Mouse (Mus musculus) heart, embryonic 16.5 days (tissue): ENCODE data around the gene Adipor1. TPM values are rescaled to one million over a fixed set of nuclear protein-coding genes. Genes with fewer than 3 reads are reported as not detected.

Experiments
- ATAC-seq: fragments of 200-750 bp; cut with Nextera tagmentation; replicated peaks from 2 replicates; pipeline ENCODE4 v1.8.0; 2017; ENCODE audit warnings: moderate number of reproducible peaks; ENCODE audit not compliant: insufficient read depth, low FRiP score; ENCODE audit errors: extremely low read depth
- H3K27ac ChIP-seq: fragments of 300-500 bp; sonication (generic); 2 replicates; pipeline ENCODE4 v1.5.1; 2014; ENCODE audit warnings: mild to moderate bottlenecking, low read length, control low read depth, moderate library complexity
- H3K27me3 ChIP-seq: fragments of 300-500 bp; sonication (generic); 2 replicates; pipeline ENCODE4 v1.6.1; 2014; ENCODE audit warnings: low read length, mixed read lengths; ENCODE audit not compliant: control insufficient read depth, insufficient read depth
- H3K36me3 ChIP-seq: fragments of 300-500 bp; sonication (generic); 2 replicates; pipeline ENCODE4 v1.6.1; 2014; ENCODE audit not compliant: control insufficient read depth, insufficient read depth
- H3K4me1 ChIP-seq: fragments of 300-500 bp; sonication (generic); 2 replicates; pipeline ENCODE4 v1.6.1; 2014; ENCODE audit warnings: low read length, mixed read lengths; ENCODE audit not compliant: control insufficient read depth, insufficient read depth
- H3K4me2 ChIP-seq: fragments of 300-500 bp; sonication (generic); 2 replicates; pipeline ENCODE4 v1.6.1; 2014; ENCODE audit warnings: low read depth, mild to moderate bottlenecking, control low read depth, low read length
- H3K4me3 ChIP-seq: fragments of 300-500 bp; sonication (generic); 2 replicates; pipeline ENCODE4 v1.5.1; 2014; ENCODE audit warnings: mild to moderate bottlenecking, control low read depth, low read length
- H3K9ac ChIP-seq: fragments of 300-500 bp; sonication (generic); 2 replicates; pipeline ENCODE4 v1.6.1; 2014; ENCODE audit warnings: low read length, control low read depth
- H3K9me3 ChIP-seq: fragments of 300-500 bp; sonication (generic); replicated peaks from 2 replicates; pipeline ENCODE4 v1.6.1; 2016; ENCODE audit warnings: low read length; ENCODE audit not compliant: control insufficient read depth
- WGBS: fragments of 180-500 bp; shearing (Covaris S2); extraction: QIAGEN DNeasy Blood & Tissue Kit; methylation state at CpG from one replicate; pipeline ENCODE4 v1.1.7; 2014; 5-methylcytosine and 5-hydroxymethylcytosine counted together
- polyA plus RNA-seq: library from polyadenylated mRNA; unstranded; fragments of >200 nt; fragmentation: Nextera tagmentation; extraction: Ambion mirVana; gene quantifications from 2 replicates; pipeline ENCODE4 v1.2.1, GENCODE M21; 2015

Adipor1 gene
- polyA plus RNA-seq, 1 experiment from 2014 or later: 148 TPM

GRCm38 (mm10) chr1:134454904-134455824 is 40.0 kb downstream of the Adipor1 start, which contains the start of gene Klhl12:
Gene Klhl12, plus strand, starts transcription at chr1:134455531.
- Histone ChIP-seq H3K9me3 (no peaks in the 10 kb centered on the region), H3K4me2 (peak within 1 kb of the TSS; percentile 81), H3K36me3 (peaks cover 7% of the 10 kb centered on the region; the same call in 1 of the 2 replicates), H3K4me1 (peaks cover 9% of the 10 kb centered on the region), H3K4me3 (peak within 1 kb of the TSS; percentile 86), H3K27ac (peak within 1 kb of the TSS; percentile 61), H3K27me3 (no peaks in the 10 kb centered on the region), H3K9ac (peak within 1 kb of the TSS; percentile 92)
- WGBS: under 1% methylated on average over 59 of the region's 61 CpGs
- ATAC-seq: peak; percentile 95

GRCm38 (mm10) chr1:134456060-134456459 is 40.9 kb downstream of the Adipor1 start:
- H3K9ac ChIP-seq: peak overlapping the region; percentile 92
- H3K4me1 ChIP-seq: peaks cover 9% of the 10 kb centered on the region
- no peak for ATAC-seq
- H3K27ac ChIP-seq: no peak overlapping the region
- 18% methylated on average over 5 of the region's 5 CpGs for WGBS
- no peaks in the 10 kb centered on the region for H3K9me3 ChIP-seq
- H3K27me3 ChIP-seq: no peaks in the 10 kb centered on the region
- peak overlapping the region; percentile 81 for H3K4me2 ChIP-seq
- H3K36me3 ChIP-seq: peaks cover 12% of the 10 kb centered on the region
- H3K4me3 ChIP-seq: peak overlapping the region; percentile 86

GRCm38 (mm10) chr1:134458139-134458727 is 43.1 kb downstream of the Adipor1 start:
- Histone ChIP-seq H3K27me3 (no peaks in the 10 kb centered on the region), H3K9me3 (no peaks in the 10 kb centered on the region), H3K4me3 (no peak overlapping the region), H3K9ac (no peak overlapping the region), H3K27ac (no peak overlapping the region), H3K36me3 (peaks cover 22% of the 10 kb centered on the region), H3K4me2 (no peak overlapping the region), H3K4me1 (peaks cover 9% of the 10 kb centered on the region)
- 88% methylated on average over 7 of the region's 7 CpGs for WGBS
- ATAC-seq: no peak

GRCm38 (mm10) chr1:134460294-134461284 is 45.4 kb downstream of the Adipor1 start:
- 89% methylated on average over 1 of the region's 1 CpGs for WGBS
- peaks cover 31% of the 10 kb centered on the region for H3K36me3 ChIP-seq
- no peaks in the 10 kb centered on the region for H3K9me3 ChIP-seq
- no peak overlapping the region for H3K27ac ChIP-seq
- peaks cover 5% of the 10 kb centered on the region for H3K4me1 ChIP-seq
- no peaks in the 10 kb centered on the region for H3K27me3 ChIP-seq
- H3K9ac ChIP-seq: no peak overlapping the region
- ATAC-seq: no peak
- no peak overlapping the region for H3K4me3 ChIP-seq
- no peak overlapping the region for H3K4me2 ChIP-seq

Other genes starting within 250 kb of the Adipor1 start
- 1.1 and 1.2 TPM in 2 replicates for gene Chil1, start 233.2 kb upstream of the Adipor1 start, polyA plus RNA-seq
- 0.64 and 0.96 TPM in 2 replicates for gene Mybph, start 221.9 kb upstream of the Adipor1 start, polyA plus RNA-seq
- gene Adora1, start 179.9 kb upstream of the Adipor1 start, polyA plus RNA-seq: 26.7 and 30.0 TPM in 2 replicates
- 2.0 and 3.3 TPM in 2 replicates for gene Myog, start 125.4 kb upstream of the Adipor1 start, polyA plus RNA-seq
- 10.6 and 11.4 TPM in 2 replicates for gene Ppfia4, start 82.5 kb upstream of the Adipor1 start, polyA plus RNA-seq
- gene Tmem183a, start 53.4 kb upstream of the Adipor1 start, polyA plus RNA-seq: 57.5 and 60.4 TPM in 2 replicates
- not detected in 2 replicates for gene 4933406M09Rik, start 29.4 kb upstream of the Adipor1 start, polyA plus RNA-seq
- gene Cyb5r1, start 9.8 kb upstream of the Adipor1 start, polyA plus RNA-seq: 42.2 and 49.0 TPM in 2 replicates
- 20.6 and 21.1 TPM in 2 replicates for gene Klhl12, start 40.2 kb downstream of the Adipor1 start, polyA plus RNA-seq
- 29.6 and 29.9 TPM in 2 replicates for gene Rabif, start 79.3 kb downstream of the Adipor1 start, polyA plus RNA-seq
- gene Mgat4e, start 134.3 kb downstream of the Adipor1 start, polyA plus RNA-seq: not detected in 2 replicates
- gene Kdm5b, start 144.8 kb downstream of the Adipor1 start, polyA plus RNA-seq: 24.4 and 28.0 TPM in 2 replicates
- 0.17 TPM in 2 replicates for gene Syt2, start 231.3 kb downstream of the Adipor1 start, polyA plus RNA-seq